Mouse (Mus musculus) v-Abl transformed pro-B cells (cell line): ENCODE measurements at regions not wholly inside any gene's neighbourhood (a gene's known extent, or its start where the extent isn't known, plus 50 kb on each side); places are given as distances from the start of the nearest gene placed in this dataset.

ENCODE experiments used
- in situ Hi-C, 2 experiments: fragments of 400-800 bp; cut with MboI; formaldehyde crosslinking; loops; one replicate each; pipeline ENCODE4 v1.15.1; 2025; ENCODE audit not compliant: unreplicated experiment in 2 of 2

GRCm38 (mm10) chr14:61665815-61666214 lies 58.6 kb downstream of the Kcnrg start:
- in situ Hi-C loops = no loop called here

GRCm38 (mm10) chr14:61673184-61673583 lies 65.9 kb downstream of the Kcnrg start:
- in situ Hi-C loops = no loop called here

GRCm38 (mm10) chr14:61678107-61678506 lies 70.8 kb downstream of the Kcnrg start:
- in situ Hi-C loops = no loop called here

GRCm38 (mm10) chr14:61680818-61681707 lies 73.8 kb downstream of the Kcnrg start:
- in situ Hi-C loops = loop anchor here (5.0 kb wide), 2 partner anchors 34 to 1081 kb away; partner anchors contain the start of gene Ints6 (in 1 of the 2)

- in situ Hi-C loops = loop anchor here (5.0 kb wide), 2 partner anchors 35 to 1080 kb away; partner anchors contain the start of gene Ints6 (in 1 of the 2)
Observed at GRCm38 (mm10) chr14:61681708-61682701, 74.7 kb downstream of the Kcnrg start.

GRCm38 (mm10) chr14:61682721-61683355 lies 75.6 kb downstream of the Kcnrg start:
- in situ Hi-C loops = loop anchor here (5.0 kb wide), 2 partner anchors 36 to 1079 kb away; partner anchors contain the start of gene Ints6 (in 1 of the 2)

- in situ Hi-C loops = loop anchor here (5.0 kb wide), 2 partner anchors 36 to 1079 kb away; partner anchors contain the start of gene Ints6 (in 1 of the 2)
Observed at GRCm38 (mm10) chr14:61683356-61683740, 76.1 kb downstream of the Kcnrg start.

GRCm38 (mm10) chr14:61683791-61684411 lies 76.6 kb downstream of the Kcnrg start:
- in situ Hi-C loops = loop anchor here (5.0 kb wide), 2 partner anchors 37 to 1078 kb away; partner anchors contain the start of gene Ints6 (in 1 of the 2)

GRCm38 (mm10) chr14:61684473-61685230 lies 77.4 kb downstream of the Kcnrg start:
- in situ Hi-C loops = loop anchor here (5.0 kb wide), 2 partner anchors 37 to 1078 kb away; partner anchors contain the start of gene Ints6 (in 1 of the 2)

- in situ Hi-C loops = no loop called here
Observed at GRCm38 (mm10) chr14:61685231-61685800, 78.1 kb downstream of the Kcnrg start.

- in situ Hi-C loops = no loop called here
Observed at GRCm38 (mm10) chr14:61686101-61686691, 78.9 kb downstream of the Kcnrg start.

- in situ Hi-C loops = no loop called here
Observed at GRCm38 (mm10) chr14:61686821-61687341, 79.6 kb downstream of the Kcnrg start.

GRCm38 (mm10) chr14:61687346-61688012 lies 80.2 kb downstream of the Kcnrg start:
- in situ Hi-C loops = no loop called here

GRCm38 (mm10) chr14:61688013-61688520 lies 80.8 kb downstream of the Kcnrg start:
- in situ Hi-C loops = no loop called here

- in situ Hi-C loops = no loop called here
Observed at GRCm38 (mm10) chr14:61688666-61689065, 81.4 kb downstream of the Kcnrg start.

- in situ Hi-C loops = no loop called here
Observed at GRCm38 (mm10) chr14:61689281-61689680, 82.0 kb downstream of the Kcnrg start.

GRCm38 (mm10) chr14:61689776-61690175 lies 82.5 kb downstream of the Kcnrg start:
- in situ Hi-C loops = no loop called here
